Mouse (Mus musculus): ENCODE data around the gene Il20rb.

GRCm38 (mm10) chr9:100473361-100473760 is 13.2 kb downstream of the Il20rb start:
- TF ChIP-seq GATA1 (IDR thresholded peaks at IDR 0.05; ENCODE audit: low read length): no peak
- no peak for TF ChIP-seq TAL1 (IDR thresholded peaks at IDR 0.05; ENCODE audit: low read length)
